Mouse (Mus musculus): ENCODE data around the gene Sp100. TPM values are rescaled to one million over a fixed set of nuclear protein-coding genes. Genes with fewer than 3 reads are reported as not detected.

Sp100 gene
- polyA plus RNA-seq, 1 experiment from 2014 or later, result 0.40 TPM

- Histone ChIP-seq H3K27ac (no peak overlapping the region), H3K4me3 (no peak overlapping the region), H3K36me3 (replicated peaks) (no peaks in the 10 kb centered on the region), H3K4me1 (peaks cover 7% of the 10 kb centered on the region; the same call in 1 of the 2 replicates), H3K4me2 (no peak overlapping the region), H3K27me3 (replicated peaks) (no peaks in the 10 kb centered on the region), H3K9ac (no peak overlapping the region), H3K9me3 (no peaks in the 10 kb centered on the region)
- no peak for ATAC-seq (replicated peaks)
Observed at GRCm38 (mm10) chr1:85739819-85740218, 90.0 kb downstream of the Sp100 start.

GRCm38 (mm10) chr1:85740923-85741322 lies 91.1 kb downstream of the Sp100 start:
- no peak overlapping the region for H3K4me3 ChIP-seq
- H3K9me3 ChIP-seq, result no peaks in the 10 kb centered on the region
- no peak for ATAC-seq (replicated peaks)
- no peak overlapping the region for H3K27ac ChIP-seq
- H3K9ac ChIP-seq, result no peak overlapping the region
- no peaks in the 10 kb centered on the region for H3K27me3 ChIP-seq (replicated peaks)
- 80% methylated on average over 6 of the region's 6 CpGs for WGBS
- no peaks in the 10 kb centered on the region for H3K36me3 ChIP-seq (replicated peaks)
- H3K4me1 ChIP-seq, result peaks cover 7% of the 10 kb centered on the region; the same call in 1 of the 2 replicates
- H3K4me2 ChIP-seq, result no peak overlapping the region

- no peak for ATAC-seq (replicated peaks)
- Histone ChIP-seq H3K27me3 (replicated peaks) (no peaks in the 10 kb centered on the region), H3K9ac (no peak overlapping the region), H3K9me3 (no peaks in the 10 kb centered on the region), H3K36me3 (replicated peaks) (no peaks in the 10 kb centered on the region), H3K27ac (no peak overlapping the region), H3K4me2 (no peak overlapping the region), H3K4me3 (no peak overlapping the region), H3K4me1 (0 out of 2 replicates have a peak, but pooled peaks cover 4% of the 10 kb centered on the region)
- WGBS, result 35% methylated on average over 5 of the region's 5 CpGs
Observed at GRCm38 (mm10) chr1:85742333-85742732, 92.5 kb downstream of the Sp100 start.

DNA sequence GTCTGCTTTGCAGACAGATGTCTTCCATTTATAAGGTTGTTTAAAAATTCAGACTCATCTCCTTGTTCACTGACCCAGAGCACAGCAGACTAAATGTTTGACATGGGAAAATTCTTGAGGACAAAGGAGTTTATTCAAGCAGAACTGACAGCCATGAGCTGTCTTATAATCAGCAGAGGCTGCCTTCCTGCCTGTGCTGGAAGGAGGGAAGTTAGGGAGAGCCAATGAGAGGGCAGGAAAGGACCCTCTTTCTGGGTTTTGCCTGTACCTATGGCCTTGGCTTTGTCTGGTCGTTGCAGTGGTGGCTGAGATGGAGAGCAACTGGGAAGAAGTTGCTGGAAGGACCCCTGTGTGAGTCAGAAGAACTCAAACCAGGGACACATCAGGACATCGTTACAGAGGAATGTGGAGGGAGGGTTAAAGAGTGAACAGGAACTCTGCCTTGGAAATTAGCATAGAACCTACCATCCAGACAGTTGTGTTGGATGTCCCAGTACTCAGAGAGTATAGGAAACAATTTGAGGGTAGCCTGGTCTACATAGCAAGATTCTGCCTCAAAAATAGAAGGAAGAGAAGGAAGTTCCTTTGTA lies 93.2 kb downstream of the Sp100 start:
- Histone ChIP-seq H3K9me3 (no peaks in the 10 kb centered on the region), H3K27ac (no peak overlapping the region), H3K4me1 (0 out of 2 replicates have a peak, but pooled peaks cover 4% of the 10 kb centered on the region), H3K27me3 (replicated peaks) (no peaks in the 10 kb centered on the region), H3K36me3 (replicated peaks) (no peaks in the 10 kb centered on the region), H3K9ac (no peak overlapping the region), H3K4me3 (no peak overlapping the region), H3K4me2 (no peak overlapping the region)
- peak; percentile 81 for ATAC-seq (replicated peaks)
- 13% methylated on average over 2 of the region's 2 CpGs for WGBS

DNA sequence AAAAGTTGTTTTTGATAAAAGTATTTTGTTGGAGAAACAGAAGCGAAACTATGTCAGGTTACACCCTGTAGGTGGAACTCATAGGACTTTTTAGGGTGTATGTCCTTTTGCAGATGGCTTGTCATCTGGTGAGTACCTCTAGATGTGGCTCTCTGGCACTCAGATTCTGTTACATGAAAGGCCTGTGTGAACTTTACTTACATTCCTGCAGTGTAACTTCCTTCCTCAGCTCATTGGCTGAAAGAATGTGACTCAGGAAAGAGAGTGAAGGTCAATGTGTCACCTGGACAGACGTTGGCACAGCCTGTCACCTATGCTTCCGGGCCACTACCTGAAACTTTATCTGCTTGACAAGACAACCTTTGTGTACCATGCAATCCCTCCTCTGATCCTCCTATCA lies 94.8 kb downstream of the Sp100 start:
- Histone ChIP-seq H3K9me3 (no peaks in the 10 kb centered on the region), H3K27ac (no peak overlapping the region), H3K4me3 (no peak overlapping the region), H3K4me1 (0 out of 2 replicates have a peak, but pooled peaks cover 4% of the 10 kb centered on the region), H3K9ac (no peak overlapping the region), H3K36me3 (replicated peaks) (no peaks in the 10 kb centered on the region), H3K27me3 (replicated peaks) (no peaks in the 10 kb centered on the region), H3K4me2 (no peak overlapping the region)
- ATAC-seq (replicated peaks), result no peak
- 91% methylated on average over 3 of the region's 3 CpGs for WGBS

GRCm38 (mm10) chr1:85746511-85746910 lies 96.7 kb downstream of the Sp100 start:
- Histone ChIP-seq H3K4me2 (no peak overlapping the region), H3K4me3 (no peak overlapping the region), H3K36me3 (replicated peaks) (no peaks in the 10 kb centered on the region), H3K27me3 (replicated peaks) (no peaks in the 10 kb centered on the region), H3K9me3 (no peaks in the 10 kb centered on the region), H3K9ac (no peak overlapping the region), H3K27ac (no peak overlapping the region), H3K4me1 (0 out of 2 replicates have a peak, but pooled peaks cover 4% of the 10 kb centered on the region)
- ATAC-seq (replicated peaks), result no peak
- WGBS, result 91% methylated on average over 5 of the region's 5 CpGs

GRCm38 (mm10) chr1:85749829-85750228 lies 100.0 kb downstream of the Sp100 start:
- ATAC-seq (replicated peaks), result no peak
- no peak overlapping the region for H3K4me2 ChIP-seq
- 76% methylated on average over 2 of the region's 2 CpGs for WGBS
- no peaks in the 10 kb centered on the region for H3K36me3 ChIP-seq (replicated peaks)
- H3K27me3 ChIP-seq (replicated peaks), result no peaks in the 10 kb centered on the region
- H3K9ac ChIP-seq, result no peak overlapping the region
- no peak overlapping the region for H3K4me3 ChIP-seq
- no peak overlapping the region for H3K27ac ChIP-seq
- no peaks in the 10 kb centered on the region for H3K4me1 ChIP-seq
- no peaks in the 10 kb centered on the region for H3K9me3 ChIP-seq

- H3K27ac ChIP-seq, result no peak overlapping the region
- WGBS, result 90% methylated on average over 4 of the region's 4 CpGs
- H3K4me2 ChIP-seq, result no peak overlapping the region
- no peaks in the 10 kb centered on the region for H3K36me3 ChIP-seq (replicated peaks)
- H3K4me1 ChIP-seq, result no peaks in the 10 kb centered on the region
- no peaks in the 10 kb centered on the region for H3K27me3 ChIP-seq (replicated peaks)
- no peak overlapping the region for H3K4me3 ChIP-seq
- no peak; the same call in 1 of the 2 replicates for ATAC-seq (replicated peaks)
- no peak overlapping the region for H3K9ac ChIP-seq
- H3K9me3 ChIP-seq, result no peaks in the 10 kb centered on the region
Observed at GRCm38 (mm10) chr1:85750650-85751049, 100.9 kb downstream of the Sp100 start.

DNA sequence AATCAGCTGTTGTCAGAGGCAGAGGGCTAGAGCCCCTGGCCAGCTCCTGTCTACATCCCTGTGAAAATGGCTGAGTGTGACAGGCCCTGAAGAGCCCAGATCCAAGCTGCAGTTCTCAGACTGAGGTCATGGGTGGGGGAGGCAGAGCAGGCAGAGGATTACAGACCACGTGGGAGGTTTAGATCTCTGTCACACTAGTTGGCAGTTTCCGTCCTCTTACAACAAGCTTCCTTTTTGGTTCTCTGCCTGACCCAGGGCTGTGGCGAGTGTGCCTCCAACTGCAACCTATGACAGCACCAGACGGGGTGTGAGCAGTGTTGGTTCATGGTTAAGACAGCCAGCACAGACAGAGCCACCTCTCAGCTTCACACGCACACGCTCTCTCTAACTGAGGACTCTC lies 101.7 kb downstream of the Sp100 start:
- no peaks in the 10 kb centered on the region for H3K27me3 ChIP-seq (replicated peaks)

GRCm38 (mm10) chr1:85751932-85752680 lies 102.3 kb downstream of the Sp100 start:
- no peak for ATAC-seq (replicated peaks)
- Histone ChIP-seq H3K4me3 (no peak overlapping the region), H3K27me3 (replicated peaks) (no peaks in the 10 kb centered on the region), H3K9me3 (no peaks in the 10 kb centered on the region), H3K4me2 (no peak overlapping the region), H3K9ac (no peak overlapping the region), H3K36me3 (replicated peaks) (no peaks in the 10 kb centered on the region), H3K27ac (no peak overlapping the region), H3K4me1 (no peaks in the 10 kb centered on the region)
- 79% methylated on average over 11 of the region's 11 CpGs for WGBS

More for the DNA sequence above, 101.7 kb downstream of the Sp100 start:
- Histone ChIP-seq H3K9ac (no peak overlapping the region), H3K4me3 (no peak overlapping the region), H3K4me1 (no peaks in the 10 kb centered on the region), H3K27ac (no peak overlapping the region), H3K9me3 (no peaks in the 10 kb centered on the region), H3K36me3 (replicated peaks) (no peaks in the 10 kb centered on the region), H3K4me2 (no peak overlapping the region)
- 49% methylated on average over 6 of the region's 6 CpGs for WGBS
- peak; percentile 79 for ATAC-seq (replicated peaks)

DNA sequence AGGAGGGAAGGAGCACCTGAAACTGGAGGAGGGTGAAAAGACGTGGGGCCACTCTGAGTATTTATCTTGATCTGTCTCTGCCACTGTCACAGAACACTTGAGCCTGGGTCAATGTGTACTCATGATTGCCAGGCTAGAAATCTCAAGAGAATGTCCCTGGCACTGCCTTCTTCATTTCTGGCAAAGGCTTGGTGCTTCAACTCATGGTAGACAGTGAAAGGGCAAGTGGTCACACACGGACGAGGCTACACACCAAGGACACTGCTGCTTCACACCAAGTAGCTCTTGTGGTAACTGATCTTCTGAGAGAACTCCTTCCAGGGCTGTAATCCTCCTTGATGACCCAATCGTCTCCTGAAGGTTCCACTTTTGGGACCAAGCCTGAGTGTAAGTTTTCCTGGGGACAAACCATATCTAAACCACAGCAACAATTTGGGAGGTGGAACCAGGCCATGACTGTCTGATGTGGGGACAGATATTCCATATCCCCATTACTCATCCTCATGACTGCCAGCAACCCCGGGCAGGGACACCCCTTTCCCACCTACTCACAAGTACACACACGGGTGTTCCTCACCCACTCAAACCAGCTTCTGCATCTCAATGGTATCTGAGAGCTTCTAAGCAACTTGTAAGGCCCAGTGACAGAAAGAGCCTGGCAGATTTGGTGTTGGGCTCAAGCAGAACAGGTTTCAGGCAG lies 107.9 kb downstream of the Sp100 start:
- no peak for ATAC-seq (replicated peaks)
- Histone ChIP-seq H3K4me2 (no peak overlapping the region), H3K9me3 (no peaks in the 10 kb centered on the region), H3K4me1 (no peaks in the 10 kb centered on the region), H3K4me3 (no peak overlapping the region), H3K27me3 (replicated peaks) (no peaks in the 10 kb centered on the region), H3K9ac (no peak overlapping the region), H3K27ac (no peak overlapping the region), H3K36me3 (replicated peaks) (no peaks in the 10 kb centered on the region)
- 85% methylated on average over 6 of the region's 6 CpGs for WGBS

DNA sequence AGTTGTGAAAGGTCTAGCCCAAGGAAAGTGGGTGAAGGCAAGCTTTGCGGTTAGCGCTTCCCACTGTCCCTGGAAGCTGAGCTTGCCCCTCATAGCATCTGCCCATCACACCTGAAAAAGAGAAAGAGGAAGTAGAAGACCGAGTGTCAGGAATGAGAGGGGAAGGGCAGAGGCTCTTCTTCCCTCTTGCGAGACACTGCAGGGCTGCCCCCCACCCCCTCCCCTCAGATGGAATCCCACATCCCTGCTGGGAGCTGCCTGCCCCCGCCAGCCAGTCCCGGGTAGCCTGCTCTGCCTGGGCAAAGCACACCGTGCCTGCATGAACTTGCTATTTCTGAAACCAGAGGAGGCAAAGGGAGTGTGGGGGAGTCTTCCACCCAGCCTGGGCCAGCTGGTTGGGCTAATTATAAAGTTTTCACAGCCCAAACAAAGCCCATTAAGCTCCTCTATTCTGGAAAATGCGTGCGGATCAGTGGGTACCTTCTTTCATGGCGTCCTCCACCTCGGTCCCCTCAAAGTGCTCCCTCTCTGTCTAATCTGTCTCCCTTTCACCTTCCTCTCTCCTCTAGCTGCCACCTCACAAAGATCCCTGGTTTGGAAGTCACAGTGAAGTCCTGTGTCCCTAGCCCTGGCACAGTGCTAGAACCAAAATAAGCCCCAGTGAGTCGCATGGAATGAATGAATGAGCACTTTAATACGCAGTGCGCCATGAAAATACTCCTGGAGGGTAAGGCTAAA lies 108.6 kb downstream of the Sp100 start:
- WGBS, result 28% methylated on average over 14 of the region's 14 CpGs
- no peak for ATAC-seq (replicated peaks)

More for the DNA sequence above, 108.6 kb downstream of the Sp100 start:
- H3K27ac ChIP-seq, result no peak overlapping the region
- H3K4me2 ChIP-seq, result no peak overlapping the region
- no peaks in the 10 kb centered on the region for H3K9me3 ChIP-seq
- H3K4me3 ChIP-seq, result no peak overlapping the region
- no peaks in the 10 kb centered on the region for H3K27me3 ChIP-seq (replicated peaks)
- no peak overlapping the region for H3K9ac ChIP-seq
- H3K4me1 ChIP-seq, result no peaks in the 10 kb centered on the region
- H3K36me3 ChIP-seq (replicated peaks), result no peaks in the 10 kb centered on the region
